Mouse (Mus musculus) frontal cortex, postnatal 10 days (tissue): ENCODE measurements around the gene Slc12a6.

Experiments
- DNase-seq, 2 experiments: peaks; one replicate each; pipeline ENCODE4 v3.0.0; 2022; ENCODE audit warnings: low spot score in 2 of 2, mixed read lengths in 1 of 2

The Slc12a6 gene

GRCm38 (mm10) chr2:112391346-112392000 is 125.8 kb downstream of the Slc12a6 start:
- no peak for DNase-seq

- DNase-seq, result no peak
These were observed 127.1 kb downstream of the Slc12a6 start for GRCm38 (mm10) chr2:112392689-112393088.

- DNase-seq, result no peak
These were observed 128.3 kb downstream of the Slc12a6 start for GRCm38 (mm10) chr2:112393958-112394357.

- no peak for DNase-seq
These were observed 131.0 kb downstream of the Slc12a6 start for GRCm38 (mm10) chr2:112396649-112397048.

- no peak for DNase-seq
These were observed 141.4 kb downstream of the Slc12a6 start for GRCm38 (mm10) chr2:112407030-112407429.
